Mouse (Mus musculus): ENCODE measurements around the gene Aox4. TPM values are rescaled to one million over a fixed set of nuclear protein-coding genes. Genes with fewer than 3 reads are reported as not detected.

Aox4 gene
- 0.04 and 0.10 TPM in 2 replicates for polyA plus RNA-seq (2015; fragmentation: Nextera tagmentation; extraction: Ambion mirVana)

GRCm38 (mm10) chr1:58210203-58210602, at the start of gene Aox4:
Gene Aox4, plus strand, starts transcription at chr1:58210397.

GRCm38 (mm10) chr1:58278026-58278425, 67.8 kb downstream of the Aox4 start, which contains the start of gene Aox2:
Gene Aox2, plus strand, starts transcription at chr1:58278326.

Other genes with a start within 250 kb of the Aox4 start
- 10.7 and 11.2 TPM in 2 replicates for gene Sgo2a, start 214.4 kb upstream of the Aox4 start, polyA plus RNA-seq (2015; fragmentation: Nextera tagmentation; extraction: Ambion mirVana)
- gene Kctd18, start 191.4 kb upstream of the Aox4 start, polyA plus RNA-seq (2015; fragmentation: Nextera tagmentation; extraction: Ambion mirVana), result 6.1 and 8.4 TPM in 2 replicates
- gene Aox1, start 180.5 kb upstream of the Aox4 start, polyA plus RNA-seq (2015; fragmentation: Nextera tagmentation; extraction: Ambion mirVana), result 0.12 and 0.28 TPM in 2 replicates
- 0.59 and 0.62 TPM in 2 replicates for gene Aox3, start 97.3 kb upstream of the Aox4 start, polyA plus RNA-seq (2015; fragmentation: Nextera tagmentation; extraction: Ambion mirVana)
- 0.04 TPM in 1 of 2 replicates, not detected in the other for gene Aox2, start 67.9 kb downstream of the Aox4 start, polyA plus RNA-seq (2015; fragmentation: Nextera tagmentation; extraction: Ambion mirVana)
- gene Bzw1, start 182.5 kb downstream of the Aox4 start, polyA plus RNA-seq (2015; fragmentation: Nextera tagmentation; extraction: Ambion mirVana), result 176 and 182 TPM in 2 replicates
- gene Clk1, start 213.7 kb downstream of the Aox4 start, polyA plus RNA-seq (2015; fragmentation: Nextera tagmentation; extraction: Ambion mirVana), result 167 and 178 TPM in 2 replicates
- gene Nif3l1, start 234.8 kb downstream of the Aox4 start, polyA plus RNA-seq (2015; fragmentation: Nextera tagmentation; extraction: Ambion mirVana), result 19.3 and 19.8 TPM in 2 replicates
- gene Ppil3, start 235.1 kb downstream of the Aox4 start, polyA plus RNA-seq (2015; fragmentation: Nextera tagmentation; extraction: Ambion mirVana), result 33.7 and 35.8 TPM in 2 replicates

All from spleen, postnatal 0 days (tissue).